Mouse (Mus musculus) embryo, embryonic 10 days (tissue): ENCODE data around the gene Nfe2l1.
A peak's percentile ranks its signal among the peaks of the same experiment; 100 is the strongest.
"Not testable (repeated sequence)": the region's sequence is repeated elsewhere in the genome, so short reads cannot be mapped to it uniquely, and the experiment has no call there.

Experiments
- DNase-seq: peaks from one replicate; pipeline ENCODE4 v3.0.0-alpha.2; 2015; ENCODE audit warnings: low spot score

Nfe2l1 gene

DNA sequence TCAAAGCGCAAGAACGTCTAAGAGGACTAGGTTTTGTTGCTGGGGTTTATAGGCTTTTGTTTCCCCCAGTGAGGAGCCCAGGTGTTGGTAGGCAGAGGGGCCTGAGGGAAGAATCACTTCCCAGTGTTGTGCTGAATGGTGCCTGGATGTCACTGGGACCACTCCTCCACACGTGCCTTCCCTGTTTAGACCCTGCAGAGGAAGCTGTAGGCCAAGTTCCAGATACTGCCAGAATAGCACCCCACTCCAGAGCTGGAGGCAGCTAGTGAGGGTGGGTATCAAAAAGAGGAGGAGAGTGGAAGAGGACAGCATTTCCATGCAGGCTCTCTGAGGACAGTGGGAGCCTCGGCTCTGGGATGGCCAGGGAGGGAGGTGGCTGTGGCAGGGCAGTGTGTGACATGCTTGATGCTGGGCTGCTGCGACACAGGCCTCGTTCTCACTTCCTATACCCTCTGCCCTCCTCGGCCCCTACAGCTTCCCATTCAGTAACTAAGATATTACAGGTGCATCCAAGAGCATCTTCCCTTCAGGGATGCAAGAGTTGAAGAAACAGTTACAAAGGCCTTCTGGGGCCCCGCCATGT, 11.5 kb downstream of the Nfe2l1 start:
- DNase-seq, result no peak

GRCm38 (mm10) chr11:96816979-96817378, 12.8 kb downstream of the Nfe2l1 start:
- DNase-seq, result no peak

GRCm38 (mm10) chr11:96816494-96816893, 13.3 kb downstream of the Nfe2l1 start:
- no peak for DNase-seq

- DNase-seq, result no peak
These were observed 13.9 kb downstream of the Nfe2l1 start for GRCm38 (mm10) chr11:96815895-96816294.

- DNase-seq, result no peak
These were observed 15.3 kb downstream of the Nfe2l1 start for GRCm38 (mm10) chr11:96814443-96814842.

DNA sequence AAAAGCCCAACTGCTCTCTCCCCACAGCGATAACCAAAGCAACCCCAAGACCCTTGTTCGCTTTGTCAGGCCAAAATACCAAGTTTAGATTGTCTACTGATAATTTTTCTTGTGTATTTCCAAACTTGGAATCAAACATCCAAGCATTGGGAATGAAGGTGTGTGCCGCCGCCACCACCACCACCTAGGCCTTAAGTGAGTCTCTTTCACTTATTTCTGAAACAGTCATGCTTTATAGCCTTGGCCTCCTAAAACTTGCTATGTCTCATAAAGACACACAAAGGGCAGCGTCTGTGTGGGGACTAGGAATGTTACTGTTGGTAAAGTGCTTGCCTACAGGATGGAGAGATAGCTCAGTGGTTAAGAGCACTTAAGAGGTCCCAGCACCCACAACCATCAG, 15.8 kb downstream of the Nfe2l1 start:
- DNase-seq, result no peak

DNA sequence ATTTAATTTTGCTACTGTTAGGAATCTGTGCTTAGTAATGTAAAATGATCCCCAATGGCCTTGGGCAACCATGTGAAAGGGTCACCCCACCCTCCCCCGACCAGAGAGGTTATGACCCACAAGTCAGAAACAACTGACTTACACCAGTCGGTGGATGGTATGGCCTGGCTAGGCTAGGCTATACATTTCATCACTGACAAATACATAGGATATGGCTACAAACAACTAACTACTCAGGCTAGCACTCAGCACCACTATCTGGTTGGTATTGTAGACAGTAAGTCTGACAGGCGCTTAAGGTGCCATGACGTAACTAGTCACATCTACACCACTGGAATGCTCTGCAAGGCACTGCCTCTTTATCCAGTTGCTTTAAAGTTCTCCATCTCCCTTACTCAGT, 16.3 kb downstream of the Nfe2l1 start:
- no peak for DNase-seq

GRCm38 (mm10) chr11:96811188-96811587, 18.6 kb downstream of the Nfe2l1 start:
- DNase-seq, result not testable (repeated sequence)

- no peak for DNase-seq
These were observed 20.1 kb downstream of the Nfe2l1 start for GRCm38 (mm10) chr11:96809562-96810235.

DNA sequence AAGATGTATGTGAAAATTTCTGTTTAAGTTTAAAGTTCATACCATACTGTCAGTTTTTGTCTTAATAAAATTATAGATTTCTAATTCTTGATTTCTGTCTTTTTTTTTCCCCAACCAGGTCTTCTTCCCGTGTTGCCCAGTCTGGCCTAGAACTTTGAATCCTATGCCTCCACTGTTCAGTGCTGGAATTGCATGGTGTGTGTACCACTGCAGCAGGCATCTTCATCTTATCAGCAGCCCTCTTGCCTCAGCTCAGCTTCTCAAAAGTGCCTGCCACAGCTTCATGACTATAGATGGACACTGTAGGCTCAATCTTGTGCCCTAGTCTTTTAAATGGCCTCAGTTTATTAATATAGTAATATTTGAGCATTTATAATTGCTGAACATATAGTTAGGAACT, 21.7 kb downstream of the Nfe2l1 start:
- DNase-seq, result no peak

GRCm38 (mm10) chr11:96805606-96806005, 24.2 kb downstream of the Nfe2l1 start:
- no peak for DNase-seq

- no peak for DNase-seq
These were observed 30.3 kb downstream of the Nfe2l1 start for GRCm38 (mm10) chr11:96799511-96799910.

GRCm38 (mm10) chr11:96796586-96796985, 33.2 kb downstream of the Nfe2l1 start:
- DNase-seq, result no peak

- no peak for DNase-seq
These were observed 33.7 kb downstream of the Nfe2l1 start for GRCm38 (mm10) chr11:96796081-96796480.

- no peak for DNase-seq
These were observed 34.3 kb downstream of the Nfe2l1 start for GRCm38 (mm10) chr11:96795491-96795890.

- DNase-seq, result peak; percentile 29
These were observed 39.1 kb downstream of the Nfe2l1 start for GRCm38 (mm10) chr11:96790681-96791080.

DNA sequence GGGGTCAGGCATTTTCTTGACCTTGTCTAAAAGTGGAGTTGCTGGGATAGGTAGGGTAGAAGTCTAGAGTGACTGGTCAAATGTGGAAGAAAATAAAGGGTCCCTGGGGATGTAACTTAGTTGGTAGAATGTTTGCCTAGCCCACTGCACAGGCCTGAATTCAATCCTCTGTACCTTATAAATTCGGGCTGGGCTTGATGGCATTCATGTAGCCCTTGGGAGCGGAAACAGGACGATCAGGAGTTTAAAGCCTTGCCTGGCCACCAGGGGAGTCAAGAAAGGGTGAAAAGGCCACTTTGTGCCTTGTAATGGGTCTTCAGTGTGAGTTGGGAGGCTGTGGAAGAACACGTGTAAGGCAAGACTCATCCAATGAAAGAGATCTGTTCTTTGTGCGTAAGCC, 39.8 kb downstream of the Nfe2l1 start:
- peak; percentile 51 for DNase-seq

DNA sequence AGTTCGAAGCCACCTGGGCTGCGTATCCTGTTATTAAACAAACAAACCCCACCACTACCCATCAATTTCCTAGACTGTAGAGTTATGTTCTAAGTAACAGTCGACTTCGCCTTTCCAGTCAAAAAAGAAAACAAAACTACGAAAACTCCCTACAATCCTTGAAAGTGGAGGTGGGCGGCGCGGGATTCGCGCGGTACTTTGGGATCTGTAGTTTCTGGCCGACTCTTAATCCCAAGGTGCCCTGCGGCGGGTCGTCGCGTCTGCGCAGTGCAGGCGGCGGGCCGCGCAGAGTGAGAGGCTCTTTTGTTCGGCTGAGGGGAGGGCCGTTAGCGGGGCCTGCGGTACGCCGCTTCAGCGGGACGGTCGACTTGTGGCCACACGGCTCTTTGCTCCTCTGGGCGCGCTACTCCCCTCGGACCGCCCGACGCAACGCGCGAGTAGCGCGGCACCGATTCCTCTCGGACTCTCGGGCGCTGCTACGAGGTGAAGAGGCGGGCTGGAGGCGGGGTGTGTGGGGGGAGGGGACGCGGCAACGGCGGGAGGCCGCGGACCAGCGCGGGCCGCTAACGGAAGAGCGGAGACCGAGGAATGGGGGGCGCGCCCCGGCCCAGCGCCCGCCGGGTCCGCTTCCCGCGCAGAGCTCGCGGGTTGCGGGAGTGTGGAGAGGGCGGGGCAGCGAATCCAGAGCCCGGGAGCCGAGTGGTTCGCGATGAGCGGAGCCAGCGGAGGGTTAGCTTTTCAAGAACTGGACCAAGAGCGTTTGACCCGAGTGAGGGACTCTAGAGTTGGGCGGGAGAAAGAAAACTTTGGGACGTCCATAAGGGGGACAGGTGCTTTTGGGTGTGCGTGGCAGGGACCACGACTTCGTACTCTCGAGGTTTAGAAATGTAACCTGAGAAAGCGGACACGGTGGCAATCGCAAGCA, 40.6 kb downstream of the Nfe2l1 start, which contains the start of gene Cbx1:
Gene Cbx1 (plus strand): TSS at position 257 of the 925 bp plus-strand sequence.
- DNase-seq, result peak; percentile 97

- no peak for DNase-seq
These were observed 42.9 kb downstream of the Nfe2l1 start for GRCm38 (mm10) chr11:96786731-96787450.

- DNase-seq, result peak; percentile 82
These were observed 44.9 kb downstream of the Nfe2l1 start for GRCm38 (mm10) chr11:96784847-96785246.

DNA sequence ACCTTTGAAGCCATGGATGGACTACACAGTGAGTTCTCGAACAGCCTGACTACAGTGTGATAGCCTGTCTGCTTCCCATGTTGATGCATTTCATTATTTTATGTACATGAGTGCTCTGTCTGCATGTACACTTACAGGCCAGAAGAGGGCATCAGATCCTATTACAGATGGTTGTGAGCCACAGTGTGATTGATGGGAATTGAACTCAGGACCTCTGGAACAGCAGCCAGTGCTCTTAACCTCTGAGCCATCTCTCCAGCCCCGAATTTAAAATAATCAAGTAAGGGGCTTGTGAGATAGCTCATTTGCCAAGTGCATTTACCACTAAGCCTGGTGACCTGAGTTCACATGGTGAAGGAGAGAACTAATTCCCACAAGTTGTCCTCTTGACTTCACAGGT, 48.3 kb downstream of the Nfe2l1 start:
- DNase-seq, result peak; percentile 38

GRCm38 (mm10) chr11:96780306-96780705, 49.5 kb downstream of the Nfe2l1 start:
- no peak for DNase-seq
